Mouse (Mus musculus) neural tube, embryonic 11.5 days (tissue): ENCODE measurements around the gene Tmod3. TPM values are rescaled to one million over a fixed set of nuclear protein-coding genes. Genes with fewer than 3 reads are reported as not detected.

Experiments
- ATAC-seq: fragments of 200-750 bp; cut with Nextera tagmentation; 2 replicates; pipeline ENCODE4 v1.8.0; 2017; ENCODE audit warnings: moderate number of reproducible peaks, mild to moderate bottlenecking, moderate TSS enrichment, moderate library complexity; ENCODE audit not compliant: insufficient read depth, low FRiP score, low TSS enrichment
- DNase-seq: peaks from one replicate; pipeline ENCODE4 v3.0.0-alpha.2; 2015; ENCODE audit warnings: low spot score
- H3K27ac ChIP-seq: fragments of 300-500 bp; sonication (generic); 2 replicates; pipeline ENCODE4 v1.5.1; 2014; ENCODE audit warnings: low read depth, mild to moderate bottlenecking, low read length
- H3K27me3 ChIP-seq: fragments of 300-500 bp; sonication (generic); 2 replicates; pipeline ENCODE4 v1.6.1; 2014; ENCODE audit warnings: mild to moderate bottlenecking, low read length, mixed read lengths; ENCODE audit not compliant: control insufficient read depth, insufficient read depth
- H3K36me3 ChIP-seq: fragments of 300-500 bp; sonication (generic); 2 replicates; pipeline ENCODE4 v1.6.1; 2014; ENCODE audit warnings: mild to moderate bottlenecking, low read length, moderate library complexity, mixed read lengths; ENCODE audit not compliant: control insufficient read depth, insufficient read depth
- H3K4me1 ChIP-seq: fragments of 300-500 bp; sonication (generic); 2 replicates; pipeline ENCODE4 v1.6.1; 2014; ENCODE audit warnings: low read length, mixed read lengths; ENCODE audit not compliant: control insufficient read depth, insufficient read depth
- H3K4me2 ChIP-seq: fragments of 300-500 bp; sonication (generic); 2 replicates; pipeline ENCODE4 v1.6.1; 2014; ENCODE audit warnings: low read depth, mild to moderate bottlenecking, moderate library complexity
- H3K4me3 ChIP-seq: fragments of 300-500 bp; sonication (generic); 2 replicates; pipeline ENCODE4 v1.5.1; 2014; ENCODE audit warnings: low read depth, low read length
- H3K9ac ChIP-seq: fragments of 300-500 bp; sonication (generic); 2 replicates; pipeline ENCODE4 v1.6.1; 2014; ENCODE audit warnings: mild to moderate bottlenecking, low read length
- H3K9me3 ChIP-seq: fragments of 300-500 bp; sonication (generic); 2 replicates; pipeline ENCODE4 v1.6.1; 2016; ENCODE audit warnings: low read length; ENCODE audit not compliant: control insufficient read depth
- WGBS: fragments of 180-500 bp; shearing (Covaris S2); extraction: QIAGEN DNeasy Blood & Tissue Kit; methylation state at CpG from one replicate; pipeline ENCODE4 v1.1.7; 2014; 5-methylcytosine and 5-hydroxymethylcytosine counted together
- polyA plus RNA-seq: library from polyadenylated mRNA; unstranded; fragments of >200 nt; fragmentation: Nextera tagmentation; extraction: Ambion mirVana; gene quantifications from 2 replicates; pipeline ENCODE4 v1.2.1, GENCODE M21; 2014

Tmod3 gene
- polyA plus RNA-seq, 1 experiment from 2014 or later, result 117 TPM

DNA sequence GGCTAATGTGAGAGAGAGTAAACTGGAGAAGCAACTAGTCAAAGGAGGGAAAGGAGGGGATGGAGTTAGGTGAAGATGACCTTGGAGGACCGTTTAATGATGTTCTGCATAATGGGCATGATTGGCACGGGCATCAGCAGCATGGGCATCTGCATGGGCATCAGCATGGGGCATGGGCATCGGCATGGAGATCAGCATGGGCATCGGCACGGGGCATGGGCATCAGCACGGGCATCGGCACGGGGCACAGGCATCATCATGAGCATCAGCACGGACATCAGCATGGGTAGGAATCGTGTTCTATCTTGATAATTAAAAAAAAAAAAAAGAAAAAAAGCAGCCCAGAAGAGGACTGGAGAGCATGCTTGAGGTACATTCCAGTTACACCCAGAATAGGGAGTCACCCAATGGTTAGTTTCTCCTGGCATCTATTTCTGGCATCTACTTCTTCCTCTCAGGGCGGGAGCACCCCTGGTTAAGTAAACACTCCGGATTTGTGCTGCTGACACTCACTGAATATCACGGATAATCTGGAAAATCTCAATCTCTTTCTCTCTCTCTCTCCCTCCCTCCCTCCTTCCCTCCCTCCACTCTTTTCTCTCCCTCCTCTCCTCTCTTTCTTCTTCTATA is 1.7 kb upstream of the Tmod3 start:
- DNase-seq (no peak), ATAC-seq (no peak)
- no peak overlapping the region for H3K4me3 ChIP-seq
- WGBS, result 87% methylated on average over 13 of the region's 13 CpGs
- H3K36me3 ChIP-seq, result no peaks in the 10 kb centered on the region
- H3K4me2 ChIP-seq, result no peak overlapping the region
- H3K4me1 ChIP-seq, result peaks cover 5% of the 10 kb centered on the region; the same call in 1 of the 2 replicates
- H3K27ac ChIP-seq, result no peak overlapping the region
- H3K9ac ChIP-seq, result no peak overlapping the region
- H3K27me3 ChIP-seq, result no peaks in the 10 kb centered on the region
- H3K9me3 ChIP-seq, result no peaks in the 10 kb centered on the region

DNA sequence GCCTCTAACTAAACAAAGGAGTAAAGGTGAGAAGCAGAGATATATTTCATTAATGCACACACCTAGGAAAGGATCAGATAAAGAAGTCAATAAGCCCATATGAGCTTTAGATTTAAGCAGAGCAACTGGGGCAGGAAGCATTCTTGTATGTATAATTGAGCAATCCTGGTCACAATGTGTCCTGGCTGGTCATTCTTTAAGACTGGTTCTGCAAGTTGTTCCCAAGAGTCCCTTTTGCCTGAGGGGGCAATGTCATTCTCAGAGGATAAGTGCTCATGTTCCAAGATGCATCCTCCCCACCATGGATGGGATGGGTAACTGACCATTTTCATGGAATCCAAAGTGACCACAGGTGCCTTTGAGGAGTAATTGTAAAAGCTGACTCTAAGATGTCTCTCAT is 896 bp upstream of the Tmod3 start:
- no peak for DNase-seq

DNA sequence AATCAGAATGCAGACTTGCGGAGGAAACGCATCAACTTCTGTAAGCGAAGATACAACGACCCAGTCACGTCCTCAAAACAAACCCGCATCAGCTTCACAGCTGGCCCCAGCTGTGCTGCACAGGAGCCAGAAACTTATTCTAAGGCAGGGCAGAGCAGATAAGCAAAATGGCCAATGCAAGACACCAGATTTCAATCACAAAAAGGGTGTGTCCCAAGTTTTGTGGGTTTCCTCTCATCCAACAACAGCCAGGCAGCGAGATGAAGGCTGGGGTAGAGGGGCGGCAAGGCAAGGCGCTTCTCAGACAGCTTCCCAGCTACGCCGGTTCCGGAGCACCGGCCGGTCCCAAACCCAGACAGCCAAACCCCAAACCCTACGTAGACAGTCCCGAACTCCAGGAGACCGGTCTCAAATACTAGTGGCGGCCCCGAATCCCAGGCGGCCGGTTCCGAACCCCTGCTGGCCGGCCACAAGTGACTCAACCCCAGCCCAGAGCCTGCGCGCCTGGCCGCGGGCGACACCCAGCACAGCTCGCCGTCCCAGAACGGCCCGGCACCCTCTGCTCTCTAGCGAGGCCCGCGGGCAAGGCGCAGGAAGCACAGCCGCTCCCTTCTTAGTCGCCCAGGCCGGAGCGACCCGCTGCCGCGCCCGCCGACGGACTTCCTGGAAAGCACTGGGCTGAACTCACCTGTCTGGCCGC is 495 bp downstream of the Tmod3 start:
- Histone ChIP-seq H3K27ac (peak overlapping the region; percentile 73), H3K9me3 (no peaks in the 10 kb centered on the region), H3K36me3 (no peaks in the 10 kb centered on the region), H3K4me3 (peak overlapping the region; percentile 84), H3K27me3 (no peaks in the 10 kb centered on the region), H3K4me2 (peak overlapping the region; percentile 81), H3K9ac (peak overlapping the region; percentile 82), H3K4me1 (peaks cover 5% of the 10 kb centered on the region; the same call in 1 of the 2 replicates)
- ATAC-seq (peak; percentile 90), DNase-seq (no peak)
- WGBS, result under 1% methylated on average over 47 of the region's 47 CpGs

More for the DNA sequence above, 896 bp upstream of the Tmod3 start:
- no peak for ATAC-seq
- Histone ChIP-seq H3K27me3 (no peaks in the 10 kb centered on the region), H3K9ac (no peak overlapping the region), H3K4me3 (no peak overlapping the region), H3K9me3 (no peaks in the 10 kb centered on the region), H3K27ac (no peak overlapping the region), H3K36me3 (no peaks in the 10 kb centered on the region), H3K4me2 (no peak overlapping the region), H3K4me1 (peaks cover 5% of the 10 kb centered on the region; the same call in 1 of the 2 replicates)

DNA sequence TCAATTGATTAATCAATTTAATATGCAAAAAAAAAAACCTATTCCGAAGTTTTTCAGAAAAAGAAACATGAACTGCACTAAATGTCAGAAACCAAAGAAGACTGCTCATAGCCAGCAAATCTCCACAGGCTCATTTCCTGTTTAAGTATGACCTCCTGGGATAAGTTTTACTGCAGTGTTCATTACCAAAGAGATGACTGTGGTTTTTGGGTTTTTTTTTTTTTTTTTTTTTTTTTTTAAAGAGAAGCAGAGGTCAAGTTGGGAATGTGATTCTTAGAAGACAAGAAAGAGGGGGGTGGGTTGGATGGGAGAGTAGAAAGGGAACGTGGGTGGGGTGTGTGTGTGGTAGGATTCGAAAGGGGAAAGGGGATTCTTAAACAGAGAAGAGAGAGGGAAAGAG is 1.1 kb downstream of the Tmod3 start:
- Histone ChIP-seq H3K4me1 (peaks cover 5% of the 10 kb centered on the region; the same call in 1 of the 2 replicates), H3K4me3 (peak overlapping the region; percentile 84), H3K27me3 (no peaks in the 10 kb centered on the region), H3K9me3 (no peaks in the 10 kb centered on the region), H3K9ac (peak overlapping the region; percentile 82), H3K36me3 (no peaks in the 10 kb centered on the region), H3K4me2 (peak overlapping the region; percentile 81), H3K27ac (no peak overlapping the region)
- WGBS, result 20% methylated on average over 3 of the region's 3 CpGs
- ATAC-seq (no peak), DNase-seq (no peak)

DNA sequence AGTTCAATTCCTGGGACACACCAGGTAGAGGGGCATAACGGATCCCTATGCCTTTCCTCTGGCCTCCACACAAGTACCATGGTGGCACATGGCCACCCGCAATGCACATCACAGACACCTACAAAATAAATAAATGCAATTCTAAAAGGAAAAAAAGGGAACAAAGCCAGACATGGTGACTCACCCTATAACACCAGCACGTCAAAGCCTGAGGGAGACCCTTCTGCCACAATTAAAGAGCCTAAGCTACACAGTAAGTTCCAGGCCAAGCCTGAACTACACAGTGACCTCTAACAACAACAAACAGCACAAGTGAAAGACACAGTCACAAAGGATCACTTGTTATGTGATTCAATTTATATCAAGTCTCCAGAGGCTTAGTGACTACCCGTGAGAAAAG is 5.7 kb downstream of the Tmod3 start:
- Histone ChIP-seq H3K9ac (no peak overlapping the region), H3K36me3 (no peaks in the 10 kb centered on the region), H3K27ac (no peak overlapping the region), H3K4me1 (peaks cover 4% of the 10 kb centered on the region; the same call in 1 of the 2 replicates), H3K4me2 (no peak overlapping the region), H3K27me3 (no peaks in the 10 kb centered on the region), H3K4me3 (no peak overlapping the region), H3K9me3 (no peaks in the 10 kb centered on the region)
- no peak for ATAC-seq
- no peak for DNase-seq
- 72% methylated on average over 4 of the region's 4 CpGs for WGBS

DNA sequence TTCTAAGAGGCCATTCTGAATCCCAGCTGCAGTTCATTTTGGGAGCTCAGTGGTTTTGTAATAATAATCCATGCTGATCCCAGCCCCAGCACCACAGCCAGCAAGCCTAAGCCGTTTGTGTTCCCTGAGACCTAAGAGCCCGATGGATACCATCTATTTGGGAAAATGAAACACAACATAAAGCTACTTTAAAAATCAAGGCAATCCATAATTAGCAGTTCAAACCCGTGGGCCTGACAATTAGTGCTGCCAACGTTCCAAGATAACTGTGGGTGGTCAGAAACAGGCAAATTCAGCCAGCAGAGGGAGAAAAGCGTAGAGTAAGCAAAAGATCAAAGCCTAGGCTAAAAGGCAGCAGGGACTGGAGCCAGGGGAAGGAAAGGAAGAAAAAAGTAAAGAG is 8.1 kb downstream of the Tmod3 start:
- no peaks in the 10 kb centered on the region for H3K27me3 ChIP-seq
- no peak overlapping the region for H3K4me2 ChIP-seq
- whole genome bisulfite sequencing, result 51% methylated on average over 5 of the region's 5 CpGs
- no peak overlapping the region for H3K4me3 ChIP-seq
- no peaks in the 10 kb centered on the region for H3K4me1 ChIP-seq
- no peak for DNase-seq
- H3K9ac ChIP-seq, result no peak overlapping the region
- no peak for ATAC-seq
- H3K9me3 ChIP-seq, result no peaks in the 10 kb centered on the region
- H3K27ac ChIP-seq, result no peak overlapping the region
- H3K36me3 ChIP-seq, result no peaks in the 10 kb centered on the region

DNA sequence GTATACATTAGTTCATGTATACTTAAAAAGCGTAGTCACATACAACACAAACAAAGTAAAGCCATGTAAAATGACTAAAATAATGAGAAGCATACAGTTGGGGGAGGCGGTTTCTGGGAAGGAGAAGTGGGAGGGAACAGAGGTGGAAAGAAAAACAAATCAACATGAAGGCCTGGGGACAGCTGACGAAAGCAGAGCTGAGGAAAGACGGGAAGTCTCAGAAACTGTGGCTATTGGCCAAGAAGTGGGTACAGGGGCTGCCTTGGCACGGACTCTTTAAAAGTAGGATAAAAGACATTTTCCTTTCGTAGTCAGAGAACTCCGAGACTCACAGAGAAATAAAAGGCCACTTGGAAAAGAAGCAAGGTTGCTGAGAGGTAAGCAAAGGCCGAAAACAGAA is 10.4 kb downstream of the Tmod3 start:
- H3K27me3 ChIP-seq, result no peaks in the 10 kb centered on the region
- no peak overlapping the region for H3K27ac ChIP-seq
- H3K9ac ChIP-seq, result no peak overlapping the region
- H3K9me3 ChIP-seq, result no peaks in the 10 kb centered on the region
- ATAC-seq (no peak), DNase-seq (no peak)
- no peak overlapping the region for H3K4me2 ChIP-seq
- 77% methylated on average over 8 of the region's 8 CpGs for WGBS
- H3K4me3 ChIP-seq, result no peak overlapping the region
- no peaks in the 10 kb centered on the region for H3K4me1 ChIP-seq
- H3K36me3 ChIP-seq, result no peaks in the 10 kb centered on the region

DNA sequence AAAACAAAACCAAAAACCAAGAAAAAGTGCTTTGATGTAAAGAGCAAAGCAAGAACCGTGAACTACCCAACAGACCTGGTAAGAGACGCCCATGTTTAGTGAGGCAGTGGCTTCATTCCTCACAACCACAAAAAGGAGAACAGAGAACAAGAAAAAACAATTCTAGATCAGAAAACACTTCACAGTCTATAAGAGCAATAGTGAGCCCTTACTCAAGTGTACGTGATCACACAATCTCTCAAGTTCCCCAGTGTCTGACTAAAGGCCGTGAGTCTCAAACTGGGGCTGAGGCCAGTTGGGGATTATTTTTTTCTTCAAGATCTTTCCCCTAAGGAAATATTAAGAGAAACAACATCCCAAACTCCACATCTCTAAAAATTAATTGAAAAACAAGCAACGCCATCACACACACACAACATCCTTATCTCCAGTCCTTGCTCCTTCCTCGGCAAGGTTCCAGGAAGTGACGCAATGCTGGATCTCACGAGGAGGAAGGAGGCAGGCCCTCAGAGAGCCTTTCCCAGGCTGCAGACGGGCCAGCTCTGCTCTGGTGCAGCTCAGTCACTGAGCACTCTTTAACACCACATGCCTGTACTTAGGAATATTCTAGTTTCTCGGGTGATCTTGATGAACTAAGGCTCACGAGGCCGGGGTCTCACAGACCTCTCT is 12.4 kb downstream of the Tmod3 start:
- no peak for DNase-seq
- no peaks in the 10 kb centered on the region for H3K4me1 ChIP-seq
- H3K9me3 ChIP-seq, result no peaks in the 10 kb centered on the region
- no peak overlapping the region for H3K9ac ChIP-seq
- WGBS, result 86% methylated on average over 12 of the region's 12 CpGs
- H3K4me3 ChIP-seq, result no peak overlapping the region
- H3K4me2 ChIP-seq, result no peak overlapping the region
- no peaks in the 10 kb centered on the region for H3K27me3 ChIP-seq
- no peaks in the 10 kb centered on the region for H3K36me3 ChIP-seq
- no peak for ATAC-seq
- no peak overlapping the region for H3K27ac ChIP-seq
